Mouse (Mus musculus) retina, postnatal 1 day (tissue): ENCODE measurements around the gene Dph2.

Experiments used
- DNase-seq: peaks from one replicate; pipeline ENCODE4 v3.0.0-alpha.2; 2012

The Dph2 gene

DNA sequence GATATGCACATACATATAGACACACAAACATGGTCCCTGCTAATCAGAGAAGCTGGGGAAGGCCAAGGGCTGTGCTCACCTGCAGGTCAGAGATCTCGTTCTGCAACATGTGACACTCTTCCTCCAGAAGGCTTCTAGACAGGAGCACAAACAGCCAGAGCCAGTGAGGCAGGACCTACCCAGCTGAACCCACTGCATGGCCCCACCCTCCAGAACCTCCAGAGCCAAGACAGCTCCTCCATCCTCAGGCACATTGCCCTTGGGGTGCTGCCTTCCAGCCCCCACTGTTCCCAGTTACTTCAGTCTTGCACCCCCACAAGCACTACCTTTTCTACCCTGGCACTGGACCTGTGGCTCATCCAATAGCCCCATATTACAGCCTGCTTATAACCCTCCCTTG, 21.4 kb downstream of the Dph2 start:
- no peak for DNase-seq

- no peak for DNase-seq
Measured at GRCm38 (mm10) chr4:117869317-117869716, 22.5 kb downstream of the Dph2 start.

DNA sequence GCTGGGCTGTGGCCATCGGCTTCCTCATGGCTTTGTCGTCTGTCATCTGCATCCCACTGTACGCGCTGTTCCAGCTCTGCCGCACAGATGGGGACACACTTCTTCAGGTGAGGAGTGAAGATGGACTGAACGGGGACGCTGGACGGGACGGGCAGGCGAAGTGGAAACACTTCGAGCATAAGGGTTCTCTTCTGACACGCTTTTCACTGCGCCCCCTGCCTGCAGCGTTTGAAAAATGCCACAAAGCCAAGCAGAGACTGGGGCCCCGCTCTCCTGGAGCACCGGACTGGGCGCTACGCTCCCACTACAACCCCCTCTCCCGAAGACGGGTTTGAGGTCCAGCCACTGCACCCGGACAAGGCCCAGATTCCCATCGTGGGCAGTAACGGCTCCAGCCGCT, 24.0 kb downstream of the Dph2 start:
- peak; percentile 74 for DNase-seq

DNA sequence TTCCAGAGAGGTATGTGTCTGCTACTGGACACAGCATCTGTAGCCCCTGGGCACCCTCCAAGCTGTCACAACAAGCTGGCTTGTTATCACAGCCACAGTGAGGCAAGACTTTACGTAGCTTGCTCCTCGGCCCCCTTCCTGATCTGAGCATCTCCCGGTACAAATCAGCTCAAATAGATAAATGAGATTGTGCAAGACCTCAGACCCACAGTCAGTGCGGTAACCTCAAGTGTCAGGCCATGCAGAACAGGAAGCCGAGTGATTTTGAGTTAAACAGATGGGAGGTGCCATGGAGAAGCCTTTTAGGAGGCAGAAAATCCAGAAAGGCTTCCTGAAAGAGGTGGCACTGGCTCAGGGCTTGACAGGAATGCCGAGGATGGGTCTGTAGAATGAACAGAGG, 24.8 kb downstream of the Dph2 start:
- no peak for DNase-seq

GRCm38 (mm10) chr4:117866083-117866482, 25.7 kb downstream of the Dph2 start:
- DNase-seq: peak; percentile 35

- peak; percentile 84 for DNase-seq
Measured at GRCm38 (mm10) chr4:117862823-117863222, 29.0 kb downstream of the Dph2 start.

DNA sequence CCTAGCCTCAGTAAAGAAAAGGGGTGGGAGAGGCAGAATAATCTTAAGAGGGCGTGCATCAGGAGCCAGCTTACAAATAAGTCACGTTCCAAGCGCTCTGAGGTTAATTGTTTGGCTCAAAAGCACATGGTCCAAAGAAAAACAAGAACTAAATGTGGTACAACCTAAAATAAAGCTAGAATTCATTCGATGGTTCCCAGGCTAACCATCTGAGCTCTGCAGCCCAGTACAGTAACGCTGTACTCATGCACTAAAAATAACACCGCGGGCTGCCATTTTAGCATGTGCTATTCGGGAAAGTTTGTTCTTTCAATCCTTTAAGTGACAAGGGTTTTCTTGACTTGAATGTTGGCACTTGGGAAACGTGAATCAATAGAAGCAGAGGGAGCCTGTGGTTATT, 31.3 kb downstream of the Dph2 start:
- no peak for DNase-seq

DNA sequence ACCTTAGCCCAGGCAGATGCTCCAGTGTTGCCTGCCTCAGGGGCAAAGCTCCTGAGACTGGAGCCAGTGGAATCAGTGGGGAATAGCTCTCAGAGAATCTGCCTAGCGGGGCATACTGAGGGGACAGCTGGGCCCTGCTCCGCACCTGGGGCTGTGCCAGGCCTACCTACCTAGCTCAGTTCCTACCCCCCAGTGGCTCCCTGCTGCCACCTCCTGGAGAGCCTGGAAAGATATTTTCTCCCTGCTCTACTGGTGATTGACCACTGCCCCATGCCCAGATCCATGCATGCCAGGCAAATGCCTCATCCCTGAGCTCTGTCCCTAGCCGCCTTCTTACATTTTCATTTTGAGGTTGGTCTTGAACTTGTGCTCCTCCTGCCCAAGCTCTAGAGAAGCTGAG, 33.0 kb downstream of the Dph2 start:
- DNase-seq: peak; percentile 73

DNA sequence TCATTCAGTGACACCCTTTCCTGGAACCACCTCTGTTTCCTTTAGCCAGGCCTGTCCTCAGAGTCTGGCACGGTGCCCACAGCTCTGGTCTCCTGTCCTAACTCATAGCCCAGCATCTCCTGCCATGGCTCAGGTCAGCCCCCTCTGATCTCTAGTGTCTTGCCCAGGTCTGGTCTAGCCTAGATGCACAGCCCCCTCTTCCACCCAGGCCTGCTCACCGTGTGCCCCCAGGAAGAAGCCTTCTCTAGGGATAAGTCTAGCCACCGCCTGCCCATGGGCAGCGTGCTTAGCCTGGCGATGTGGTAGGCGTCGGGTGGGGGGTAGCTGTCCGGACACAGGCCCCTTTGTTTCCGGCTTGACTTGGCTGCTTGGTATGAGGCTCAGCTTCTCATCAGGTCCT, 36.7 kb downstream of the Dph2 start:
- peak; percentile 58 for DNase-seq

- DNase-seq: no peak
Measured at GRCm38 (mm10) chr4:117852152-117852868, 39.5 kb downstream of the Dph2 start.

- DNase-seq: no peak
Measured at GRCm38 (mm10) chr4:117850871-117851270, 41.0 kb downstream of the Dph2 start.

DNA sequence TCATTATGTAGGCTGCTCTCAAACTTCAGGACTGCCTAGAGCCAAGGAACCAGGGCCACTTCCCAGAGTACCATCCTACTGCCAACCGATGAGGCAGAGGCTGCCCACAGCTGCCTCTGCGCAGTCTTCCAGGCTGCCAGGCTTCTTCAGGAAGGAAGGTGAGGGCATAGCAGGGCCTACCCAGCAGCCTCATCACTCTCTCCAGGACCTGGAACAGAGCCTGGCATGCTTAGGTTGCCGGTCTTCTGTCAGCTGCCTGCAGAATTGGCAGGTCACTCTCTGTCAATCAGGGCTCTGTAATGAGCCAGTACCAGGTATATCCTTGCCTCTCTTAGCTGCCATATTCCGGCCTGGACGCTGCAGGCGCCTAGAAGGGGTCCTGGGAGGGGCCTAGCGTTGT, 41.7 kb downstream of the Dph2 start:
- no peak for DNase-seq

- no peak for DNase-seq
Measured at GRCm38 (mm10) chr4:117849506-117849905, 42.3 kb downstream of the Dph2 start.

- DNase-seq: peak; percentile 72
Measured at GRCm38 (mm10) chr4:117849063-117849462, 42.8 kb downstream of the Dph2 start.

GRCm38 (mm10) chr4:117847011-117847410, 44.8 kb downstream of the Dph2 start:
- peak; percentile 95 for DNase-seq

GRCm38 (mm10) chr4:117846261-117846660, 45.6 kb downstream of the Dph2 start:
- DNase-seq: no peak

GRCm38 (mm10) chr4:117845316-117845715, 46.5 kb downstream of the Dph2 start:
- DNase-seq: peak; percentile 79

DNA sequence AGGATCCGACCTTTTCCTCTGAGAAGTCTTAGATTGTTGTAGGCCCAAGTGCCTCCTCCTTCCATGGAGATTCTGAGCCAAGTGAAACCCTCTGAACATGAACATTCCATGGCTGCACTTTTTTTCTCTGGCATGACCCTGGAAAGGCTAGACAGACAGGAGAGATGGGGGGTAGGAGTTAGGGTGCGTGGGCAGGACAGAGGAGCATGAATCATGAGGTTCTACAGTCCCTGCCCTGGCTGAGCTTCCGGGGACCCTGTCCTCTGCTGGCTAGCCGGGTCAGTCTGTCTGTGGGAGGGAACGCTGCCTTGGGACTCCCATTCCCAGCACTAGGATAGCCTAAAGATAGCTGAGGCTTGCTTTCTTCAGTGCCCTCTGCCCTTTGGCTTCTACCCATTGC, 47.4 kb downstream of the Dph2 start:
- DNase-seq: no peak

GRCm38 (mm10) chr4:117843101-117843500, 48.7 kb downstream of the Dph2 start:
- no peak for DNase-seq

- no peak for DNase-seq
Measured at GRCm38 (mm10) chr4:117841566-117841965, 50.3 kb downstream of the Dph2 start.

GRCm38 (mm10) chr4:117840821-117841220, 51.0 kb downstream of the Dph2 start:
- DNase-seq: no peak

- no peak for DNase-seq
Measured at GRCm38 (mm10) chr4:117839366-117839765, 52.5 kb downstream of the Dph2 start.
